Mouse (Mus musculus): Measurements from ENCODE around the gene Gm10803. TPM values are rescaled to one million over a fixed set of nuclear protein-coding genes. Genes with fewer than 3 reads are reported as not detected.

Gm10803 gene
- polyA plus RNA-seq, 1 experiment from 2014 or later, result not detected

DNA sequence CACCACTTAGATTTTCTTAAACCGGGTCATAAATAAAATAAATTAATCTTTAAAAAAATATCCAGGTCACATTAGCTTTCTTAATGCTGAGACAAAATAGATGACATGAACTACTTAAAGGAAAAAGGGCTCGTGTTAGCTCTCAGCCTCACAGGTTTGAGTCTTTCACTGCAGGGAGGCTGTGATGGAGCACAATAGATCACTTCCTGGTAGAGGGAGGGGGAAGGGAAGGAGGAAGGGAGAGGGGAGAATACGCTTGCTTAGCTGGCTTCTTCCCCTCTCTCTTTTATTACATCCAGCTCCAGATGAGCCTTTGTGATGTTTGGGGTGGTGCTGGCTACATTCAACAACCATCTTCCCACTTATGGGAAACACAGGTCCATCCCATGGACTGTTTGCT lies 20.9 kb downstream of the Gm10803 start:
- Histone ChIP-seq H3K9ac (ENCODE audit: low read length) (no peak overlapping the region), H3K27me3 (ENCODE audit: control insufficient read depth, insufficient read depth, low read length) (no peaks in the 10 kb centered on the region), H3K9me3 (ENCODE audit: control insufficient read depth, low read length) (no peaks in the 10 kb centered on the region), H3K36me3 (ENCODE audit: control insufficient read depth, insufficient read depth, low read length) (no peaks in the 10 kb centered on the region), H3K4me3 (ENCODE audit: low read depth, low read length) (no peak overlapping the region), H3K27ac (ENCODE audit: low read depth, low read length) (no peak overlapping the region), H3K4me2 (no peak overlapping the region), H3K4me1 (ENCODE audit: control insufficient read depth, insufficient read depth, low read length) (no peaks in the 10 kb centered on the region; the same call in 1 of the 2 replicates)
- DNase-seq (ENCODE audit: low spot score, missing footprints) (no peak), ATAC-seq (ENCODE audit: low FRiP score) (no peak)
- WGBS, result 29% methylated on average over 3 of the region's 3 CpGs

DNA sequence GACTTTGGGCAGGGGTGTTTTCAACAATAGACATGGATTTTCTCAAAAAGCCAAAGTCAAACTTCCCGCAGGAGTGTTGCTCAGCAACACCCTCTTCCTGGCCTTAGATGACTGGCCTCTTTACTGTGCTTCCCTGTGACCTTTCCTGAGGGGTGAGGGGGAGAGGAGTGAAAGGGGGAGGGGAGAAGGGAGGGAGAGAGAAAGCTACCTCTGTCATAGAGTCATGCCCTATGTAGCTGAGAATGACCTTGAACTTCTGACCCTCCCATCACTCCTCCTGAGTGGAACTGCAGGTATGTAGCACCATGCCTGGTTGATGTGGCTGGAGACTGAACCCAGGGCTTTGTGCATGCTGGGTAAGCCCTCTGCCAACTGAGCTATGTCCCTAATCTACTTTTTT lies 25.5 kb downstream of the Gm10803 start:
- Histone ChIP-seq H3K36me3 (ENCODE audit: control insufficient read depth, insufficient read depth, low read length) (no peaks in the 10 kb centered on the region), H3K4me1 (ENCODE audit: control insufficient read depth, insufficient read depth, low read length) (no peaks in the 10 kb centered on the region; the same call in 1 of the 2 replicates), H3K9me3 (ENCODE audit: control insufficient read depth, low read length) (no peaks in the 10 kb centered on the region), H3K9ac (ENCODE audit: low read length) (no peak overlapping the region), H3K4me3 (ENCODE audit: low read depth, low read length) (no peak overlapping the region), H3K4me2 (no peak overlapping the region), H3K27me3 (ENCODE audit: control insufficient read depth, insufficient read depth, low read length) (no peaks in the 10 kb centered on the region), H3K27ac (ENCODE audit: low read depth, low read length) (no peak overlapping the region)
- ATAC-seq (ENCODE audit: low FRiP score) (no peak), DNase-seq (ENCODE audit: low spot score, missing footprints) (peak; percentile 62)
- WGBS, result 68% methylated on average over 1 of the region's 1 CpGs

DNA sequence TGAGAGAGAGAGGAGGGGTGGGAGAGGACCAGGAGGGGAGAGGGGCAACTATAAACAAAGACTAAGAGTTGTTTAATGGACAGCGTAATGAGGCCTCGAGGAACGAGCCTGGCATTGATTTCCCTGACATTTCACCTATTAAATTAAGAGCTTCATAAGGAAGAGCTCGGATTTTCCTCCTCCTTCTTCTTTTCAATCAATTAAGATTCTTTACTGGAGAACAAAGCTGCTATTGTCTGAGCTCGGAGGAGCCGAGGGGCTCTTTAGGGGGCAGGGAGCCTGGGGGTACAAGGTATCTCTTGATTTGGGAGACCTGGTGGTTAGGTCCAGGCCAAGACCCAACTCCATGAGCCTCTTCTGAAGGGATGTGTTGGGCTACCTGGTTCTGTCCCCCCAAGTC lies 27.1 kb downstream of the Gm10803 start:
- no peak overlapping the region for H3K9ac ChIP-seq (ENCODE audit: low read length)
- no peaks in the 10 kb centered on the region for H3K9me3 ChIP-seq (ENCODE audit: control insufficient read depth, low read length)
- DNase-seq (ENCODE audit: low spot score, missing footprints), result no peak
- H3K4me2 ChIP-seq, result no peak overlapping the region
- H3K36me3 ChIP-seq (ENCODE audit: control insufficient read depth, insufficient read depth, low read length), result no peaks in the 10 kb centered on the region
- ATAC-seq (ENCODE audit: low FRiP score), result no peak
- no peak overlapping the region for H3K4me3 ChIP-seq (ENCODE audit: low read depth, low read length)
- no peaks in the 10 kb centered on the region for H3K27me3 ChIP-seq (ENCODE audit: control insufficient read depth, insufficient read depth, low read length)
- no peaks in the 10 kb centered on the region; the same call in 1 of the 2 replicates for H3K4me1 ChIP-seq (ENCODE audit: control insufficient read depth, insufficient read depth, low read length)
- WGBS, result 16% methylated on average over 6 of the region's 6 CpGs
- H3K27ac ChIP-seq (ENCODE audit: low read depth, low read length), result no peak overlapping the region

DNA sequence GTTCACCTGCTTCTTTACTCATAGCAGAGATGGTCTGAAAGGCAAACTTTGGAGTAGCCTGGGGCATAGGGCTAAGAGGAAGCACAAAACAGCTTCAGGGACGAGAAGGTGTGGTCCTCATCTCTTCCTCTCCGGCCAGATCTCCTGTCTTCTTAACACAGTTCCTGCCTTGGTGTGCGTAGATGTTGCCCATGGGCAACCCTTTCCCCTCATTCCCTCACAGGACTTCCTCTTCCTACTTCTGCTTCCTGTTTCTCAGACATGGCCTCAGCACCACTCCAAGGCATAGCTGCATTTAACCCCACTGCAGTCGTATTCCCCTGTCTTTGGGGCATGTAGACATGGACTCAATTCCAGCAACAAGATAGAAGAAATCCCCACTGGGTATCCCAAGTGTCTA lies 29.5 kb downstream of the Gm10803 start:
- 77% methylated on average over 4 of the region's 4 CpGs for WGBS
- Histone ChIP-seq H3K4me1 (ENCODE audit: control insufficient read depth, insufficient read depth, low read length) (no peaks in the 10 kb centered on the region), H3K27me3 (ENCODE audit: control insufficient read depth, insufficient read depth, low read length) (no peaks in the 10 kb centered on the region), H3K9me3 (ENCODE audit: control insufficient read depth, low read length) (no peaks in the 10 kb centered on the region), H3K27ac (ENCODE audit: low read depth, low read length) (no peak overlapping the region), H3K36me3 (ENCODE audit: control insufficient read depth, insufficient read depth, low read length) (no peaks in the 10 kb centered on the region), H3K4me2 (no peak overlapping the region), H3K9ac (ENCODE audit: low read length) (no peak overlapping the region), H3K4me3 (ENCODE audit: low read depth, low read length) (no peak overlapping the region)
- peak; percentile 39 for DNase-seq (ENCODE audit: low spot score, missing footprints)
- no peak for ATAC-seq (ENCODE audit: low FRiP score)

DNA sequence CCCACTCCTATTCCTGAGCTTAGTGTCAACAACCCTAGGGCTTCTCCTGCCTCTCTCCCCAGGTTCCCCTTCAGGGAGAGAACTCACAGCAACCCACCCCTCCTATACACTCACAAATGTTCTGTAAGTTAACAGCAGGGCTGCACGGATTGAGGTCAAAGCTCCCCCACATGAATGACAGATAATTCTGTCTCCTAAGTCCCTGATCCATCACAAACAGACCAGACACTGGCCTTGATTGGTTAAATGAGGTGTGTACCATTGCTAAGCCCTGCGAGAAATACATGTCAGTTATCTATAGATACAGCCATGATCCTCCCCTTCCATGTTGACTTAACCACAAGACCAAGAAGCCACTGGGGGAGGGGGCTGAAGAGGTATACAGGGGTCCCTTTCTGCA lies 31.3 kb downstream of the Gm10803 start:
- Histone ChIP-seq H3K9ac (ENCODE audit: low read length) (no peak overlapping the region), H3K4me2 (no peak overlapping the region), H3K4me3 (ENCODE audit: low read depth, low read length) (no peak overlapping the region), H3K27ac (ENCODE audit: low read depth, low read length) (no peak overlapping the region), H3K4me1 (ENCODE audit: control insufficient read depth, insufficient read depth, low read length) (no peaks in the 10 kb centered on the region), H3K9me3 (ENCODE audit: control insufficient read depth, low read length) (no peaks in the 10 kb centered on the region), H3K27me3 (ENCODE audit: control insufficient read depth, insufficient read depth, low read length) (no peaks in the 10 kb centered on the region), H3K36me3 (ENCODE audit: control insufficient read depth, insufficient read depth, low read length) (no peaks in the 10 kb centered on the region)
- no peak for DNase-seq (ENCODE audit: low spot score, missing footprints)
- ATAC-seq (ENCODE audit: low FRiP score), result no peak
- 52% methylated on average over 2 of the region's 2 CpGs for WGBS

DNA sequence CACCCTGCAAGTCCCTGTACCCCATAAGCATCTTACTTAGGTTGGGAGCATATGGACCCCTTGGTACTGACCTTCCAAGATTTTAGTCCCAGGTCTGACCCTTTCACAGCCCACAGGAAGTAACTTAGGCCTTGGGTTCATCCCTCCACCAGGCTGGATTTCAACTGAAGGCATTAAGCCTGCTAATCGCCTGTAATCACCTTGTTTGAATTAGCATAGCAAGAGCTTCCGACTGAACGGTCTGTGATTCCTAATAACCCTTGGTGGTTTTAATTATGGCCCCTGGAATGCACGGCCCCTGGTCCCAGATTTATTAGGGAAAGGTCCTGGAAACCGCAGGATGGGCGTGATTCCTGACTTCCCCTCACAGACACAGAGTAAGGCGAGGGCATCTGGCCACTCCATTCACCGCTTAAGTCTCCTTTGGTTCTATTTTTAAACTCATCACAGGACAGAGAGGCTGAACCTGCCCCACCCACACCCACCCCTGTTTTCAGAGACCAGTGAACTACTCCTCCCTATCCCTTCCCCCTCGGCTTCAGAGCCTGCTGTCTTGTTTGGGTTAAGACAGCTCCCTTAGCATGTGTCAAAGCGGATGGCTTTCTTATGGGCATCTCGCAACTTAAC lies 31.9 kb downstream of the Gm10803 start:
- DNase-seq (ENCODE audit: low spot score, missing footprints) (peak; percentile 75), ATAC-seq (ENCODE audit: low FRiP score) (no peak)
- no peak overlapping the region for H3K27ac ChIP-seq (ENCODE audit: low read depth, low read length)
- no peak overlapping the region for H3K4me2 ChIP-seq
- H3K9me3 ChIP-seq (ENCODE audit: control insufficient read depth, low read length), result no peaks in the 10 kb centered on the region
- WGBS, result 21% methylated on average over 11 of the region's 11 CpGs
- H3K4me3 ChIP-seq (ENCODE audit: low read depth, low read length), result no peak overlapping the region
- H3K36me3 ChIP-seq (ENCODE audit: control insufficient read depth, insufficient read depth, low read length), result no peaks in the 10 kb centered on the region
- H3K9ac ChIP-seq (ENCODE audit: low read length), result no peak overlapping the region
- H3K4me1 ChIP-seq (ENCODE audit: control insufficient read depth, insufficient read depth, low read length), result no peaks in the 10 kb centered on the region
- H3K27me3 ChIP-seq (ENCODE audit: control insufficient read depth, insufficient read depth, low read length), result no peaks in the 10 kb centered on the region

DNA sequence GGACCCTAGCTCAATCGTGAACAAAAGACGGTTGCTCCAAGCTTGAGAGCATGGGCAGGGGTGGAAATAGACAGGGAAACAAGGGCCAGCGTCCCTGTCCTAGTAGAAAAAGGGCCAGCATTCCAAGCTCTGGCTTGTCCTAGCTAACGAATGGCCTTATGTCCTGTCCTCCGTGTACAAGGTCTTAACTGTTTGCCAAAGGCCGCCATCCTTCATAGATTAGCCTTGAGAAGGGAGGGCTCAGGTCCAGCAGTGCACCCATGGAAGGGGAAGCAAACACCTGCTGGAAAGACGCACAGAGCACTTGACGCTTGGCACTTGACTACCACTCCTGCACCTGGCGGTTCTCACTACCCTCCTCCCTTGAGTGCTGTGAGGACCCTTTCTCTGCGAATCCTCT lies 32.8 kb downstream of the Gm10803 start:
- DNase-seq (ENCODE audit: low spot score, missing footprints) (peak; percentile 73), ATAC-seq (ENCODE audit: low FRiP score) (no peak)
- 89% methylated on average over 10 of the region's 10 CpGs for WGBS
- no peaks in the 10 kb centered on the region for H3K36me3 ChIP-seq (ENCODE audit: control insufficient read depth, insufficient read depth, low read length)
- no peak overlapping the region for H3K4me2 ChIP-seq
- H3K4me3 ChIP-seq (ENCODE audit: low read depth, low read length), result no peak overlapping the region
- H3K4me1 ChIP-seq (ENCODE audit: control insufficient read depth, insufficient read depth, low read length), result no peaks in the 10 kb centered on the region
- no peaks in the 10 kb centered on the region for H3K27me3 ChIP-seq (ENCODE audit: control insufficient read depth, insufficient read depth, low read length)
- H3K27ac ChIP-seq (ENCODE audit: low read depth, low read length), result no peak overlapping the region
- H3K9ac ChIP-seq (ENCODE audit: low read length), result no peak overlapping the region
- no peaks in the 10 kb centered on the region for H3K9me3 ChIP-seq (ENCODE audit: control insufficient read depth, low read length)

DNA sequence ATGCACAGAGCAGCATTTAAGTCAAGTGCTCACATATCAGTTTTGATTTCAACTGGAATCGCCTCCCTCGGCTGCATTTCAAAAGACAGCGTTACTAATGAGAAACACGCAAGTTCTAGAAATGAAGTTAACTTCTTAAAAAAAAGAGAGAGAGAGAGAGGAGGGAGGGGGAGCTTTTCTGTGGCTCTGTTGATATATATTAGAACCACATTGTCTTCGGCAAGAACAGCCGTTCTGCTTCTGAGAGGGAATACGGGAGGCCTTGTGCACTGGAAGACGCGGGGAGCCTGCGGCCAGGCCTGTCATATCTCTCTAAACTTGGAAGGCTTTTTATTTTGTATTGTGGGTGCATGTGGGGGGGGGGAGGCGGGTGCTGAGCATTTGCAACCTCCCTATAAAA lies 36.8 kb downstream of the Gm10803 start:
- Histone ChIP-seq H3K4me1 (ENCODE audit: control insufficient read depth, insufficient read depth, low read length) (no peaks in the 10 kb centered on the region), H3K36me3 (ENCODE audit: control insufficient read depth, insufficient read depth, low read length) (no peaks in the 10 kb centered on the region), H3K9me3 (ENCODE audit: control insufficient read depth, low read length) (no peaks in the 10 kb centered on the region), H3K4me3 (ENCODE audit: low read depth, low read length) (no peak overlapping the region), H3K27me3 (ENCODE audit: control insufficient read depth, insufficient read depth, low read length) (no peaks in the 10 kb centered on the region), H3K4me2 (no peak overlapping the region), H3K27ac (ENCODE audit: low read depth, low read length) (no peak overlapping the region), H3K9ac (ENCODE audit: low read length) (no peak overlapping the region)
- WGBS, result 77% methylated on average over 11 of the region's 11 CpGs
- no peak for ATAC-seq (ENCODE audit: low FRiP score)
- no peak for DNase-seq (ENCODE audit: low spot score, missing footprints)

DNA sequence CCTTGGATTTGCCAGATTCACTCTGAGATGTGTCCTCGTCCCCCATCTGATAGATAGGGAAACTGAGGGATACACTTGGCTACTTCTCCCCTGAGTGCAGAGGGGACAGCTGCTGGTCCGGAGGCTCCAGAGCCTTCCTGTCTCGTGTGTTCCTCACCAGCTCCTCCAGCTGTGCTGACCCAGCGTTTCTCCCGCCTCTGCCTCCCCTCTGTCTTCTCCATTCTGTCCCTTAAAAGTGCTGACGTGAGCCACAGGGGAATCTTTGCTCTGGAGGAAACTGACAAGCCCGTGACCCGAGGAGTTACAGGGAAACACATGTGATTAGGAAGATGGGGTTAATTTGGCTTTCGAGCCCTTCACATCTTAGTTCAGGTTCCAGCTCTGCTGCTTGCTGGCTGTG lies 39.4 kb downstream of the Gm10803 start:
- H3K4me3 ChIP-seq (ENCODE audit: low read depth, low read length), result no peak overlapping the region
- H3K9me3 ChIP-seq (ENCODE audit: control insufficient read depth, low read length), result no peaks in the 10 kb centered on the region
- DNase-seq (ENCODE audit: low spot score, missing footprints) (no peak), ATAC-seq (ENCODE audit: low FRiP score) (no peak)
- 63% methylated on average over 9 of the region's 9 CpGs for WGBS
- no peak overlapping the region for H3K4me2 ChIP-seq
- no peak overlapping the region for H3K9ac ChIP-seq (ENCODE audit: low read length)
- no peak overlapping the region for H3K27ac ChIP-seq (ENCODE audit: low read depth, low read length)
- H3K36me3 ChIP-seq (ENCODE audit: control insufficient read depth, insufficient read depth, low read length), result no peaks in the 10 kb centered on the region
- H3K4me1 ChIP-seq (ENCODE audit: control insufficient read depth, insufficient read depth, low read length), result no peaks in the 10 kb centered on the region
- no peaks in the 10 kb centered on the region for H3K27me3 ChIP-seq (ENCODE audit: control insufficient read depth, insufficient read depth, low read length)
